Mouse (Mus musculus) splenic B cell, adult 2 months (primary cell): Measurements from ENCODE around the gene Gdf3.

Experiments
- DNase-seq: peaks from one replicate; pipeline ENCODE4 v3.0.0-alpha.2; 2011; ENCODE audit warnings: low read depth, low spot score
- H3K27me3 ChIP-seq: 2 replicates; pipeline ENCODE4 v1.6.1; 2012; ENCODE audit warnings: mild to moderate bottlenecking, low read length, moderate library complexity, mixed read lengths; ENCODE audit not compliant: control insufficient read depth, poor library complexity, insufficient read depth, severe bottlenecking
- H3K36me3 ChIP-seq: 2 replicates; pipeline ENCODE4 v1.6.1; 2012; ENCODE audit warnings: mild to moderate bottlenecking, low read length, moderate library complexity, mixed read lengths; ENCODE audit not compliant: control insufficient read depth, poor library complexity, insufficient read depth, severe bottlenecking

The Gdf3 gene

DNA sequence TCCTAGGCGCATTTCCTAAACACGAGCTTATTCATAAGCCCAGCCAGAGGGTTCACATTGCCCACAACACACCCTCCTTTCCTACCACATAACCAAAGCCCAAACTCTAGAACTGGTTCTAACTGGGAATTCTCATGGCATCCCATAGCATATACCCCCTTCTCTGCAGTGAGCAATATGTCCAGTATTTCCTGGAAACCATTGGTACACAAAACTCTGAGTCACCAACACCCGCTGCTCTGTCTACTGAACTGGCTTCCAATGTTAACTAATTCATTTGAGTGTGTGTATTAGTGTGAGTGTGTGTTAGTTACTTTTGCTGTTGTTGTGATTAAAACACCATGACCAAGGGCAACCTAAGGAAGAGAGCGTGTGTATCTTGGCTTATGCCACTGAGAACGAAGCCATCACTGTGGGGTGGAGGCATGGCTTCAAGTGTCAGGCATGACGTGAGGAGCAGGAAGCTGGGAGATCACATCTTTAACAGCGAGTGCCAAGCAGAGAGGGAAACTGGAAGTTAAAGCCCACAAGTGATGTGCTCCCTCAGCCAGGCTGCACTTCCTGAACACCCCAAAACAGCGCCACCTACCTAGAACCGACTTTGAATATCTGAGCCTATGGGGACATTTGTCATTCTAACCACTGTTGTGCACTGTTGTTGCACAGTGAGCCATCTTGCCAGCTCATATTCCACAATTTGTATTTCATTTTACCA lies 44.7 kb downstream of the Gdf3 start:
- Histone ChIP-seq H3K36me3 (no peaks in the 10 kb centered on the region), H3K27me3 (no peaks in the 10 kb centered on the region)
- no peak for DNase-seq

DNA sequence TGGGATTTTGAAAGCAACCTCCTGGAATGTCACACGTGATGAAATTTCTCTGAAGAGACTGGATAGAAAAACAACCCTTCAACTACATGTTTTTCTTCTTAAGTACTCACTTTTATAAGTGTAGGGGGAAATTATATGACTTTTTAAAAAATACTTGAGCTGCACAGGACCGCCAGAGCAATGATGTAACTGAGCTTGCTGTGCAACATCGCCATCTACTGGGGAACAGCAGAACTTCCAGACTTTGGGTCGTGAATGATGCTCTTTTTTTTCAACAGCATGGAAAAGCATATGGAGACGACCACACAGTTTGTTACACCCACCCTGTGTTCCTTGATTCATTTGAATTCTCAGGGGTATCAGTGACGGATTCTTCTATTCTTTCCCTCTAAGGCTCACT lies 47.4 kb downstream of the Gdf3 start:
- DNase-seq: peak; percentile 80
- Histone ChIP-seq H3K36me3 (no peaks in the 10 kb centered on the region), H3K27me3 (no peaks in the 10 kb centered on the region)

DNA sequence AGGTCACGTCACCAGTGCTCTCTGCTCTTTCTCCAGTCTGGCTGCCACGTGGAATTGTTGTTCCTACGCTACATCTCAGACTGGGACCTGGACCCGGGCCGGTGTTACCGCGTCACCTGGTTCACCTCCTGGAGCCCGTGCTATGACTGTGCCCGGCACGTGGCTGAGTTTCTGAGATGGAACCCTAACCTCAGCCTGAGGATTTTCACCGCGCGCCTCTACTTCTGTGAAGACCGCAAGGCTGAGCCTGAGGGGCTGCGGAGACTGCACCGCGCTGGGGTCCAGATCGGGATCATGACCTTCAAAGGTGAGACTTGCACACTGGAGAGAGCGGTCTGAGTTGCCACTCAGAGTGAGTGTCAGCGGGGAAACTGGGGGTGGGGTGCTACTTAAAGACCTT lies 48.9 kb downstream of the Gdf3 start:
- H3K36me3 ChIP-seq: no peaks in the 10 kb centered on the region

DNA sequence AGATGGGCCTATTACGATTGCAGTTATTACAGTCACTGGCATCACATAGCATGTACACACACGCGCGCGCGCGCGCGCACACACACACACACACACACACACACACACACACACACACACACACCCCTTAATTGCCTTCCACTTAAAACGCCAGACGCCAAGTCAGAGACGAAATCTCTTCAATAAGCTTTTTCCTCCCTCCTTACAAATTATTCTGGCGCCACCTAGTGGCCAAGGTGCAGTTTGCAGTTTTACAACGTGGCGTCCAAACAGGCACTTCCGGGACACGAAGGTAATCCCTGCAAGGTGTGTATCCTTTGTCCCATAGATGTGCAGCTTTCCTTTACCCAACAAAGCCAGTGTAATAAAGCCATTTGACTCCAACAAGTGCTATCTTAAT lies 49.5 kb downstream of the Gdf3 start:
- H3K36me3 ChIP-seq: no peaks in the 10 kb centered on the region
- DNase-seq: peak; percentile 88

More for the DNA sequence above, 48.9 kb downstream of the Gdf3 start:
- DNase-seq: no peak
- H3K27me3 ChIP-seq: no peaks in the 10 kb centered on the region

DNA sequence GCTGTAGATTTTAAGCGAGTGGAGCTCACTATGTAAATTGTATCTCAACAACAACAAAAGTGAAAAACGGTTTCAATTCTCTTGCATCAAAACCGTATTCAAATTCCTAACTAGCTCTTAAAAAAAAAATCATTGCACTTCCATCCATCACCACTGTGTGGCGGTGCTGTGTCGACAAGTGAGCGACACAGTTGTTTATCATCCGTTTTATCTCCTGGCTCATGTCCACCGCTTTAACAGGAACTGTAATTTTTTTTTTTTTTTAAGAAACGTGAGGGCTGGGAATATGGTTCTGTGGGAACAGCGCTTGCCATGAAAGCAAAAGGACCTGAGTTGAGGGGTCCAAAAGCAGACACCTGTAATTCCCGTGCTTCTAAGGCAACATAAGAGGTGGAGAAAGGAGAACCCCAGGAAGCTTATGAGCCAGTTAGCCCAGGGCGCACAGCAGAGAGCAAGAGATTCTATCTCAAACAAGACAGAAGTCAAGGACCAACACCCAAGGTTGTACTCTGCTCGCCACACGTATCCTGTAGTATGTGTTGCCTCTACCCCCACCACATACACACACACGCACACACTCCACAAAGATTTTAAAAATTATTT lies 52.8 kb downstream of the Gdf3 start:
- Histone ChIP-seq H3K27me3 (no peaks in the 10 kb centered on the region), H3K36me3 (no peaks in the 10 kb centered on the region)
- peak; percentile 86 for DNase-seq

More for the DNA sequence above, 49.5 kb downstream of the Gdf3 start:
- H3K27me3 ChIP-seq: no peaks in the 10 kb centered on the region
